ENCODE assay signal across 15 mouse cellular contexts in genomic region chr5:150599301-150600294, GRCm38 (mm10). TPM values are rescaled to one million over a fixed set of nuclear protein-coding genes. Genes with fewer than 3 reads are reported as not detected.
DNase-seq lines count a peak whose midpoint lies in the region; ATAC-seq lines count a peak whose summit lies in the region.
"Had no signal": no experiment of that assay in that cellular context is flagged by ENCODE, and none has a peak within 500 bp of the region (broad histone marks: within the 10 kb centered on the region; RNA-seq: fewer than 3 reads in every experiment).

No protein-coding gene starts in this region.

- H3K27ac ChIP-seq in embryonic facial prominence, embryonic 11.5 days (replicated peaks; ENCODE audit: low read depth, low read length): no peak overlapping the region
- no peak overlapping the region for H3K27ac ChIP-seq in embryonic facial prominence, embryonic 10.5 days (replicated peaks)
- H3K27ac ChIP-seq in midbrain, embryonic 15.5 days: 0 out of 2 replicates have a peak overlapping the region, but pooled peaks have one; percentile 40
- no peak overlapping the region for H3K27ac ChIP-seq in midbrain, embryonic 13.5 days
- H3K27ac ChIP-seq: hindbrain, embryonic 10.5 days; neural tube, embryonic 13.5 days had no signal

- H3K4me2 ChIP-seq in embryonic facial prominence, embryonic 11.5 days (ENCODE audit: low read depth, low read length): no peak overlapping the region
- H3K4me2 ChIP-seq in midbrain, embryonic 15.5 days: no peak overlapping the region
- H3K4me2 ChIP-seq in midbrain, embryonic 13.5 days (replicated peaks): no peak overlapping the region
- H3K4me2 ChIP-seq: neural tube, embryonic 13.5 days had no signal

- WGBS in embryonic facial prominence, embryonic 11.5 days: 64% methylated on average over 13 of the region's 13 CpGs
- 65% methylated on average over 13 of the region's 13 CpGs for WGBS in embryonic facial prominence, embryonic 10.5 days
- 66% methylated on average over 13 of the region's 13 CpGs for WGBS in midbrain, embryonic 15.5 days
- 62% methylated on average over 13 of the region's 13 CpGs for WGBS in midbrain, embryonic 13.5 days

- H3K4me1 ChIP-seq in embryonic facial prominence, embryonic 11.5 days (ENCODE audit: control insufficient read depth, insufficient read depth, low read length): no peaks in the 10 kb centered on the region; the same call in 1 of the 2 replicates
- peaks cover 35% of the 10 kb centered on the region for H3K4me1 ChIP-seq in embryonic facial prominence, embryonic 10.5 days
- peaks cover 15% of the 10 kb centered on the region for H3K4me1 ChIP-seq in midbrain, embryonic 15.5 days
- peaks cover 20% of the 10 kb centered on the region for H3K4me1 ChIP-seq in midbrain, embryonic 13.5 days (replicated peaks)

- 0 out of 2 replicates have a peak, but pooled peaks cover 4% of the 10 kb centered on the region for H3K27me3 ChIP-seq in embryonic facial prominence, embryonic 11.5 days (ENCODE audit: control insufficient read depth, insufficient read depth, low read length)
- H3K27me3 ChIP-seq in embryonic facial prominence, embryonic 10.5 days (replicated peaks; ENCODE audit: low read depth, poor library complexity, severe bottlenecking): peaks cover 34% of the 10 kb centered on the region
- peaks cover 4% of the 10 kb centered on the region; the same call in 1 of the 2 replicates for H3K27me3 ChIP-seq in midbrain, embryonic 15.5 days (replicated peaks)
- H3K27me3 ChIP-seq in midbrain, embryonic 13.5 days: peaks cover 19% of the 10 kb centered on the region

- no peak overlapping the region; the same call in 1 of the 2 replicates for H3K9ac ChIP-seq in embryonic facial prominence, embryonic 11.5 days (replicated peaks; ENCODE audit: low read length)
- no peak overlapping the region for H3K9ac ChIP-seq in midbrain, embryonic 15.5 days
- no peak overlapping the region for H3K9ac ChIP-seq in midbrain, embryonic 13.5 days (replicated peaks)
- H3K9ac ChIP-seq: neural tube, embryonic 13.5 days had no signal

- H3K36me3 ChIP-seq in embryonic facial prominence, embryonic 11.5 days (replicated peaks; ENCODE audit: control insufficient read depth, insufficient read depth, low read depth, low read length): no peaks in the 10 kb centered on the region
- no peaks in the 10 kb centered on the region for H3K36me3 ChIP-seq in embryonic facial prominence, embryonic 10.5 days (replicated peaks)
- H3K36me3 ChIP-seq in midbrain, embryonic 15.5 days (replicated peaks): no peaks in the 10 kb centered on the region
- no peaks in the 10 kb centered on the region for H3K36me3 ChIP-seq in midbrain, embryonic 13.5 days
- H3K36me3 ChIP-seq: hindbrain, embryonic 10.5 days had no signal

- no peaks in the 10 kb centered on the region for H3K9me3 ChIP-seq in embryonic facial prominence, embryonic 11.5 days (replicated peaks; ENCODE audit: control insufficient read depth, low read length)
- H3K9me3 ChIP-seq in embryonic facial prominence, embryonic 10.5 days: no peaks in the 10 kb centered on the region
- no peaks in the 10 kb centered on the region for H3K9me3 ChIP-seq in midbrain, embryonic 15.5 days
- no peaks in the 10 kb centered on the region for H3K9me3 ChIP-seq in midbrain, embryonic 13.5 days
- H3K9me3 ChIP-seq: hindbrain, embryonic 10.5 days; neural tube, embryonic 13.5 days had no signal

- no peak for ATAC-seq in embryonic facial prominence, embryonic 11.5 days (replicated peaks; ENCODE audit: insufficient number of reproducible peaks, low FRiP score, low TSS enrichment, low read depth)
- ATAC-seq in midbrain, embryonic 15.5 days (replicated peaks): no peak
- ATAC-seq in midbrain, embryonic 13.5 days: no peak
- peak; percentile 39 for ATAC-seq in erythroid progenitor cell, adult 5-6 weeks (replicated peaks; ENCODE audit: low FRiP score, poor library complexity, severe bottlenecking)
- ATAC-seq in megakaryocyte progenitor cell, adult 5-6 weeks (replicated peaks; ENCODE audit: poor library complexity): peak; percentile 42
- ATAC-seq: forebrain, embryonic 16.5 days had no signal

- no peak overlapping the region for H3K4me3 ChIP-seq in embryonic facial prominence, embryonic 11.5 days (ENCODE audit: low read depth, low read length)
- no peak overlapping the region for H3K4me3 ChIP-seq in embryonic facial prominence, embryonic 10.5 days
- H3K4me3 ChIP-seq in midbrain, embryonic 15.5 days: no peak overlapping the region
- H3K4me3 ChIP-seq in midbrain, embryonic 13.5 days (replicated peaks): no peak overlapping the region
- H3K4me3 ChIP-seq: hindbrain, embryonic 10.5 days; neural tube, embryonic 13.5 days had no signal

- DNase-seq in embryonic facial prominence, embryonic 11.5 days (ENCODE audit: low spot score): peak; percentile 3
- no peak for DNase-seq in embryonic facial prominence, embryonic 10.5 days (ENCODE audit: low spot score)
- no peak for DNase-seq in embryo, embryonic 10.5 days (ENCODE audit: low spot score)
- DNase-seq in cerebellum, adult 9-11 months: no peak
- DNase-seq: cerebellum, postnatal 36 days; heart, adult 11 months; left cerebral cortex, postnatal 4 days; right cerebral cortex, postnatal 14 days had no signal

RNA-seq across cellular contexts. Expression of gene N4bp2l1, which starts 2.6 kb away (rescaled TPM):
- 2.3 and 3.6 TPM in 2 replicates for polyA plus RNA-seq in embryonic facial prominence, embryonic 11.5 days (2014; fragmentation: Nextera tagmentation; extraction: Ambion mirVana)
- polyA plus RNA-seq in embryonic facial prominence, embryonic 10.5 days (2016; fragmentation: Nextera tagmentation; extraction: Ambion mirVana): 2.7 and 2.9 TPM in 2 replicates
- polyA plus RNA-seq in midbrain, embryonic 15.5 days (2015; fragmentation: Nextera tagmentation; extraction: Ambion mirVana): 14.5 and 16.7 TPM in 2 replicates
- polyA plus RNA-seq in midbrain, embryonic 13.5 days (2015; fragmentation: Nextera tagmentation; extraction: Ambion mirVana): 6.0 and 7.0 TPM in 2 replicates
- total RNA-seq in erythroid progenitor cell, adult 5-6 weeks (2015; ENCODE audit: low replicate concordance): 10.5 and 15.9 TPM in 2 replicates
- total RNA-seq in erythroid progenitor cell, adult 5-6 weeks (2017; ENCODE audit: low replicate concordance): 11.7 and 17.5 TPM in 2 replicates
- total RNA-seq in megakaryocyte progenitor cell, adult 5-6 weeks (2015): 22.3 and 28.9 TPM in 2 replicates
- total RNA-seq in megakaryocyte progenitor cell, adult 5-6 weeks (2017): 27.4 and 27.6 TPM in 2 replicates

Comparison
In these comparisons a context has a peak if more than half of its experiments do, and no peak if none do; other contexts are left out.
1. ATAC-seq: peak in erythroid progenitor cell, adult 5-6 weeks (single experiment) and megakaryocyte progenitor cell, adult 5-6 weeks (single experiment); none in embryonic facial prominence, embryonic 11.5 days (single experiment), midbrain, embryonic 15.5 days (single experiment) and midbrain, embryonic 13.5 days (single experiment).